Mouse (Mus musculus): ENCODE data around the gene Tpcn2. TPM values are rescaled to one million over a fixed set of nuclear protein-coding genes. Genes with fewer than 3 reads are reported as not detected.

The Tpcn2 gene
- polyA plus RNA-seq, 1 experiment, result 4.3 TPM

DNA sequence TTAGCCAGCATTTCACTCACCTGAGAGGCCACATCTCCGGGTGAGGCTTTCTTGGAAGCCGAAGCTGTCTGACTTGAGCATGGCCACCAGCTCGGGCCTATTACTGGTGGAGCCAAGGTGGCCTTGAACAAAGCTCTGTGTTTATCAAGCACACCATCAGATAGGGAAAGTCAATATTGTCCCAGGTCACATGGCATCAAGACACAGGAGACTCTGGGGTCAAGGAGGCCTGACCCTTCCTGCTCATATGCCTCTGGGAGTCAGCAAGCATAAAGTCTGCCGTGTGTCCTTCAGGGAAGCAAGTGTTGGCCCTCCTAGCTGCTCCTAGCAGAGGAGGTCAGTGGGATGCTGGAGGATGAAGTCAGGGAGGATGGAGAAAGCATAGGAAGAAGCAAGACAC lies 75.8 kb downstream of the Tpcn2 start, which contains the start of gene 1810010D01Rik:
1810010D01Rik (minus strand) TSS at position 114 of the 400 bp plus-strand sequence.
- no peak within 1 kb of the TSS for H3K4me3 ChIP-seq (ENCODE audit: insufficient read depth, low read depth, low read length)
- peaks cover 12% of the 10 kb centered on the region for H3K4me1 ChIP-seq (ENCODE audit: control insufficient read depth, insufficient read depth, insufficient read length, low read length)
- 0 out of 2 replicates have a peak within 1 kb of the TSS, but pooled peaks have one; percentile 12 for H3K27ac ChIP-seq (replicated peaks; ENCODE audit: low read depth, low read length)

DNA sequence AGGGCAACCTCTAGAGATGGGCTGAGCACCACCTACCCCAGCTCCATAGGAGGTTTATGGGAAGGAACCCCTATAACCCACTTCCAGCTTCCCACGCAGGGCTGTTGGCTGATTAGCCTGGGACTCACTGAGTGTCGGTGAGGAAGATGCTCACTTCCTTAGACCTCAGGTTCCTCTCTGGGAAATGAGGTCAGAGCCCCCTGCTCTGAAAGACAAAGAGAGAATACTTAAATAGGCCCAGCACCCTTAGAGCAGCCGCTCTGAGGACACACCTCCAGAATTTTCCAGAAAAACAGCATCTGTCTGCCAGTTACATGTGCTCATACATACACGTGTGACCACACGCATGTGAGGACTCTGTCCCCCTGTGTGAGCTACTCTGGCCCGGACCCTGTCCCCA lies 77.0 kb downstream of the Tpcn2 start:
- H3K27ac ChIP-seq (replicated peaks; ENCODE audit: low read depth, low read length), result peak overlapping the region; percentile 54
- H3K4me1 ChIP-seq (ENCODE audit: control insufficient read depth, insufficient read depth, insufficient read length, low read length), result peaks cover 12% of the 10 kb centered on the region
- H3K4me3 ChIP-seq (ENCODE audit: insufficient read depth, low read depth, low read length), result 0 out of 2 replicates have a peak overlapping the region, but pooled peaks have one; percentile 42

DNA sequence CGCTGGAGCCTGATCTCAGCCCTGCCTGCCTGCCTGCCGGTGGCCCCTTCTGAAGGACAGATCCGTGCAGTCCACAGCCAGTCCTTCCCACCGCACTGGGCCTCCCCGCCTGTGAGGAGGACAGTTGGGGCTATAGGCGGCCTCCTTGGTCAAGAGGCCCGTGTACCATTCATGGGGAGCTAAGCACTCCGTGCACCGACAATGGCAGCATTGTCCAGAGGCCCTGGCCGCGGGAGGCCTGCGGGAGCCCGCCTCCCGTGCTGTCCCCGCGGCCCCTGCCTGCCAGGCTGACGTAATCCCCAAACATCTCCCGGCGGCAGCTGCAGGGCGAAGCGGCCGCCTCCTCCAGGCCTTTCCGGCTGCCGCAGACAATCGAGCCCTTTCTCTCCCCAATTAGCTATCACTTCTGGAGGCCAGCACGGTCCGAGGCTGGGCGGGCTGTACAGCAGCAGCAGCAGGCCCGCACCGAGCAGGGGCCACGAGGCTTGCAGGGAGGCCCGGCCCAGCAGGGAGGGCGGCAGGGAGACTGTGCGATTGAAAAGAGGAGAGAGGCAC lies 77.7 kb downstream of the Tpcn2 start:
- Histone ChIP-seq H3K4me3 (ENCODE audit: insufficient read depth, low read depth, low read length) (peak overlapping the region; percentile 42), H3K27ac (replicated peaks; ENCODE audit: low read depth, low read length) (peak overlapping the region; percentile 54), H3K4me1 (ENCODE audit: control insufficient read depth, insufficient read depth, insufficient read length, low read length) (peaks cover 12% of the 10 kb centered on the region)

DNA sequence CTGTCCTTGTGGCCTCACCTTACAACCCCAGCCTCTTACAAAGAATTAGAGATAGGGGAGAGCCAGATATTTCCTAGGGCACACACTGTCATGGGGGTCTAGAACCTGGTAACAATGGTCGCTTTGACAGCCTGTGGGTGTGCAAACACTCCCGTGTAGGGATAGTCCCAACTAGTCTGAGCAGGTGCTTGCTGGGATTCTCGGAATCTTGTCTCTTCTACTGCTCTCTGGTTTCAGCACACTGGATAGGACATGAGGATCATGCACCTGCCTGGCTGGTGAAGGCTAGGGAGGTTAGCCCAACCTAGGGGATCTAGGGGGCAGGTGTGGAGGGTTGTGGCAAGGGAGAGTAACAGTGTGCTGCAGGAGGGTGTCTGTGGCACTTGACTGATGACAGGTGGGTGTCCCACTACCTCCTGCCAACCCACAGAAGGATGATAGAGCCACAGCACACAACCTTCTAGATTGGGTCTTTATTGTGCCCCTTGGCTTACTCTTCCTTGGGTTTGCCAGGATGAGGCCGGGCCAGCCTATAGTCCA lies 78.4 kb downstream of the Tpcn2 start:
- H3K4me1 ChIP-seq (ENCODE audit: control insufficient read depth, insufficient read depth, insufficient read length, low read length), result peaks cover 12% of the 10 kb centered on the region

DNA sequence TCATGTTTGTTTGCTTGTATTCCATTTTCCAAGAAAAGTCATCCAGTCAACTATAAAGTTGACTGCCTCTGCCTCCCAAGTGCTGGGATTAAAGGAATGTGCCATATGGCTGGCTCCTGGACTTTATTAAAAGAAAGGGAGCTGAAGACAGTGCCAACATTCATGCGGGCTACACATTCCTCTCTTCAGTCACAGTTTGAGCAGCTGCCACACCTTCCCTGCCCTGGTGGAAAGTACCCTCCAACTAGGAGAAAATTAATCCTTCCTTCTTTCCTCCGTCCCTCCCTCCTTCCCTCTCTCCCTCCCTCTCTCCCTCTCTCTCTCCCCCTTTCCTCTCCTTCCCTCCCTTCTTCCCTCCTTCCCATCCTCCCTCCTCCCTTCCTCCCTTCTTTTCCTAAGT lies 84.1 kb downstream of the Tpcn2 start:
- no peak overlapping the region for H3K27ac ChIP-seq (replicated peaks; ENCODE audit: low read depth, low read length)

More for the DNA sequence above, 78.4 kb downstream of the Tpcn2 start:
- Histone ChIP-seq H3K4me3 (ENCODE audit: insufficient read depth, low read depth, low read length) (no peak overlapping the region), H3K27ac (replicated peaks; ENCODE audit: low read depth, low read length) (no peak overlapping the region)

DNA sequence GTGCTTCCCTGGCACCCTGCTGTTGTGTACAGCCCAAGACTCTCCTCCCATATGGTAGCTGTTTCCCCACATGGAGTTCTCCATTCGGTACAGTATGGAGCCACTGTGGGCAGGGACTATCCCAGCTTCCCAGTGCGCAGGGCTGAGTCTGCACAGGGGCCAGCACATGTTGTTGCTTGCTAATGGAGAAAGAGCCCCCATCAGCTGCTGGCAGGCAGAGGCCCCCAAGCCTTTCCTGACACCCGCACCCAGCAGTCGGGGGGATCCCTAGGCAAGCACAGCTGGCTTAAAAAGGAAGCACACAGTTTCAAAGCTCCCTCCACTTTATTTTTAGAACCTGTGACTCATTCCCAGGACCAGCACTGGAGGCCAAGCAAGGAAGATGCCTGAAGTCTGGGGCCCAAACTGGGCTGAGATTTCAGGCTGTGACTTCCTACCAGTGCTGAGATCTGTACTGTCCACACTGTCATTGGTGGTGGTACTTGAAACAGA lies 85.5 kb downstream of the Tpcn2 start:
- peaks cover 10% of the 10 kb centered on the region; the same call in 1 of the 2 replicates for H3K4me1 ChIP-seq (ENCODE audit: control insufficient read depth, insufficient read depth, insufficient read length, low read length)
- no peak overlapping the region for H3K4me3 ChIP-seq (ENCODE audit: insufficient read depth, low read depth, low read length)
- peak overlapping the region; percentile 47; the same call in 1 of the 2 replicates for H3K27ac ChIP-seq (replicated peaks; ENCODE audit: low read depth, low read length)

More for the DNA sequence above, 84.1 kb downstream of the Tpcn2 start:
- Histone ChIP-seq H3K4me3 (ENCODE audit: insufficient read depth, low read depth, low read length) (no peak overlapping the region), H3K4me1 (ENCODE audit: control insufficient read depth, insufficient read depth, insufficient read length, low read length) (peaks cover 6% of the 10 kb centered on the region; the same call in 1 of the 2 replicates)

DNA sequence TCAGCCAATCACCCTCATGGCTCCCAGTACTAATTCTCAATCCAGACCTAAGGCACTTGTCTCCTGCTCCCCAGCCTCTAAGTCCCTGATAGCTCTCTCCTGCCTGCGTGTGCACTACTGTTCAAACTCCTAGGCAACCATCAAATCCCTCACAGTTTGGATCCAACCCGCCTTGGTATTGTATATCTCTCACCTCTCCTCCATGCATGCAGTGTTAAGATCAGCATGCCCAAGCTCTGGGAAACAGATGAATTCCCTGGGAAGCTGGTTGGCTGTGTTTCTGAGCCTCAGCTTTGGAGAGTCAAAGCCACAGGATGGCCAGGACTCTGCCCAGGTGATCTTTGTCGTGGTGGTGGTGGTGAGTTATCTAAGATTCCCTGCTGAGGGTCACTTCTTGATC lies 86.1 kb downstream of the Tpcn2 start:
- peak overlapping the region; percentile 47 for H3K27ac ChIP-seq (replicated peaks; ENCODE audit: low read depth, low read length)
- H3K4me1 ChIP-seq (ENCODE audit: control insufficient read depth, insufficient read depth, insufficient read length, low read length), result peaks cover 10% of the 10 kb centered on the region; the same call in 1 of the 2 replicates
- no peak overlapping the region for H3K4me3 ChIP-seq (ENCODE audit: insufficient read depth, low read depth, low read length)

DNA sequence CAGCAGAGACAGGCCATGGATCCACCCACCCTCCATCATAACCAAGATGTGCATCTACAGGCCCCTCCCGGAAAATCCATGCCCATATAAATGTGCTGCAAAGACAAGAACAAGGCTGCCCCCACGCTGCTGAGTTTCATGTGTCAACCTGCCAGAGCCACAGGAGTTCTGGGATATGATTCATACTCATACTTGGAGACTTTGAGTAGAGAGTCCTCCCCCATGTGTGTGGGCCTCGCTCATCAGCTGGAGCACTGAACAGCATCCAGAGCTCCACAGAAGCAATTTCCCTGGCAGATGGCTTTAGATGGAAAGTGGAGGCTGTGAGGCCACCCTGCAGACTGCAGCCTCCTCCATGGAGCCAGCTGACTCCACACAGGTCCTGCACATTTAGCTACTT lies 86.8 kb downstream of the Tpcn2 start:
- Histone ChIP-seq H3K4me3 (ENCODE audit: insufficient read depth, low read depth, low read length) (no peak overlapping the region), H3K4me1 (ENCODE audit: control insufficient read depth, insufficient read depth, insufficient read length, low read length) (peaks cover 10% of the 10 kb centered on the region; the same call in 1 of the 2 replicates), H3K27ac (replicated peaks; ENCODE audit: low read depth, low read length) (no peak overlapping the region)

DNA sequence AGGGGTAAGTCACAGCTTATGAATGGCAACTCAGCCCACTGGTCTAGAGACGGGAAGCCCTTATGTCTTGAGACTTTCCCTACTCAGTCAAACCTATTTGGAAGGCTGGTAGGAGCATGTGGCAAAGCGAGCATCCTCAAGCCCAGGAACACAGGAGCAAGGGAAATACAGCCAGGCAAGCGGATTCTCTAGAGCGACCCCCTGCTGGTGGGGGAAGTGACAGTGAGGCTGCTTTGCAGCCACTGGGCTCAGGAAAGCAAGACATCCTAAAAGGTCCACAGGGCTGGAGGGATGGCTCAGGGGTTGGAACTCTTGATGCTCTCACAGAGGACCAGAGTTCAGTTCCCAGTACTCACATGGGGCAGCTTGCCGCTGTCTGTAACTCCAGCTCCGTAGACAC lies 87.5 kb downstream of the Tpcn2 start:
- Histone ChIP-seq H3K4me3 (ENCODE audit: insufficient read depth, low read depth, low read length) (no peak overlapping the region), H3K27ac (replicated peaks; ENCODE audit: low read depth, low read length) (no peak overlapping the region), H3K4me1 (ENCODE audit: control insufficient read depth, insufficient read depth, insufficient read length, low read length) (peaks cover 10% of the 10 kb centered on the region; the same call in 1 of the 2 replicates)

DNA sequence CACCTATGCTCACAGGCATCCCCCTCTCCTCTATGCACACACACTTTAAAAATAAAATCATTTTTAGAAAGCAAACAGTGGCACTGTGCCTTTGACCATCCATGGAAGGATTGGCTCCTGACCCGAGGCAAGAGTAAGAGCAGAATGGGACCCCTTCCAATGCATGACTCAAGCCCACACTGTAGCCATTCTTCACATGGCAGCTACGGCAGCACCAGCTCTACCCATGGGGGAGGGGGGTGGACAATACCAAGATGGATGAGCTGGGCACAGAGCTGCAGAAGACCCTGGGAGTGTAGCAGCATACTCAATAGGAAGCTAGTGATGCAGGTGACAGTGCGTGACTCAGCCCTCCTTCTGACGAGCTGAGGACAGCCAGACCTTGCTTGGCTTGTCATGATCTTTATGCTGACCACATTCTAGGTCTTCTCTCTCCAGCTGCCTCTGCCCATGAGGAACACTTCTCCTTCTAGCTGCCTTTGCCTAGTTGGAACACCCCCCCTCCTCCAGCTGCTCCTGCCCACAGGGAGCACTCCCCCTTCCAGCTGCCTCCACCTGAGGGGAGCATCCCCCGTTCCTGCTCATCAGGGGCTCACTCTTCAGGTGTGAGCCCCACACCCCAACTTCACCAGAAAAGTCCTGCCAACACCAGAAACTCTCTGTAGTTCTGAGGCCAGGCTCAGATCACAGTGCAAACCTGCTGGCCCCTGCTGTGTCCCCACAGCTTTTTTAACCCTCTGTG lies 88.5 kb downstream of the Tpcn2 start:
- peaks cover 10% of the 10 kb centered on the region; the same call in 1 of the 2 replicates for H3K4me1 ChIP-seq (ENCODE audit: control insufficient read depth, insufficient read depth, insufficient read length, low read length)
- H3K4me3 ChIP-seq (ENCODE audit: insufficient read depth, low read depth, low read length), result no peak overlapping the region
- no peak overlapping the region for H3K27ac ChIP-seq (replicated peaks; ENCODE audit: low read depth, low read length)

DNA sequence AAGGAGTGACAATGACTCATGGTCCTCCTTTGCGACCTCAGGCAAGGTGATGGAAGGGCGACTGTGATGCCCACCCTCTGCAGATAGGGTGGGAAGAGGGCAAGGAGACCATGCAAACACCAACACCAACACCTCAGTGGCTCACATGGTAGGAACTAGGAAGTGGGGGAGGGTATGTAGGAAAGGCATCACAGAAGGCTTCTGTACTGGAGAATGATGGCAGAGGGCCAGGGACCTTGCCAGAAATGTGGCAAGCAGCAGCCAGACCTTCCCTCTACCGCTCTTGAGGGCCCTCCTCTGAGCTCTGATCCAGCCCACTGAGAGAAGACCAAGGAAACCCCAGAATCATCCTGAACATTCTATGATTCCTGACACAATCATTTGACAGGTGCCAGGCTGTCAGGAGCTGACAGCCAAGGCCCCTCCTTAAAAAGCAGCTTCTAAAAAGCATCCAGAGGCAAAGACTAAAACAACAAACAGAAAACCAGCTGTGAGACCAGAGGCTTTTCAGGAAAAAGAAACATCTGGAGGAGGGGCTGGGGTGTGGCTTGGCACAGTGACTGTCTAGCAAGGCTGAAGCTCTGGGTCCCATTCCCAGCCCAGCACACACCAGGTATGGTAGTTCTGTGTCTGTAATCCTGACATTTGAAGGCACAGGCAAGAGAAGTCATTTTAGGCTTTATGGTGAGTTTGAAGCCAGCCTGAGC lies 89.2 kb downstream of the Tpcn2 start:
- H3K4me1 ChIP-seq (ENCODE audit: control insufficient read depth, insufficient read depth, insufficient read length, low read length), result peaks cover 10% of the 10 kb centered on the region; the same call in 1 of the 2 replicates
- H3K27ac ChIP-seq (replicated peaks; ENCODE audit: low read depth, low read length), result no peak overlapping the region
- no peak overlapping the region for H3K4me3 ChIP-seq (ENCODE audit: insufficient read depth, low read depth, low read length)

DNA sequence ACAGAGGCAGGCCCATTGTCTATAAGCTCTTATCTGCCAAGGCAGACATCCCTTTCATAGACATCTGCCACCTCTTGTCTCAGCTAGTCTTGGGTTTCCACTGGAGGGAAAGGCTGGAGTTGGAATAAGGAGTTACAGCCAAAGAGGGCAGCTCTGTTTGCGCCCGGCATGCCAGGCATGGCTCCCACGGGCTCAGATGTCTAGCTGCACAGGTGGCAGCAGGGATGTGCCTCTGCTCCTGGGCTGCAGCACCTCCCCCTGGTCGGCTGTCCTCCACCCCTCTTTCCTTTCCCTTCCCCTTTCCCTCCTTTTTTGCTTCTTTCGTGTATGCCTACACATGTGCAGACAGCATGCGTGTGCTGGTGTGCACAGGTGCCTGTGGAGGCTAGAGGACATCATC lies 91.0 kb downstream of the Tpcn2 start:
- H3K4me1 ChIP-seq (ENCODE audit: control insufficient read depth, insufficient read depth, insufficient read length, low read length), result peaks cover 10% of the 10 kb centered on the region; the same call in 1 of the 2 replicates
- H3K27ac ChIP-seq (replicated peaks; ENCODE audit: low read depth, low read length), result no peak overlapping the region
- no peak overlapping the region for H3K4me3 ChIP-seq (ENCODE audit: insufficient read depth, low read depth, low read length)

DNA sequence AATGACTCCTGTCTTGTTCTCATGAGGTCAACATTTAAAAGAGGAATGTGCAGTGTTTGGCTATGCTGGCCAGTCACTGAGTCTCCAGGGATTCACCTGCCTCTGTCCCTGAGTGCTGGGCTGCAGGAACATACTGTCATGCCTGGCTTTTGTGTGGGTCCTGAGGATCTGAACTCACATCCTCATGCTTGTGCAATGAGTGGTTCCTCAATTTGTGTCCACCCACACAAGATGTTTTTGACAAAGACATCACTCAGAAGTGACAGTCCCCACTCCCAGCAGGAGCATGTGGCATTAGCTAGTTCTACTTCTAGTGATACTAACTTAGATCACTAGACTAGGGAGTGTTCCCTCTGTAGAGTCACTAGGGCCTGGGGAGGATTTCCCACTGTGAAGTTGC lies 93.3 kb downstream of the Tpcn2 start:
- H3K4me3 ChIP-seq (ENCODE audit: insufficient read depth, low read depth, low read length), result no peak overlapping the region
- no peak overlapping the region for H3K27ac ChIP-seq (replicated peaks; ENCODE audit: low read depth, low read length)
- peaks cover 10% of the 10 kb centered on the region; the same call in 1 of the 2 replicates for H3K4me1 ChIP-seq (ENCODE audit: control insufficient read depth, insufficient read depth, insufficient read length, low read length)

DNA sequence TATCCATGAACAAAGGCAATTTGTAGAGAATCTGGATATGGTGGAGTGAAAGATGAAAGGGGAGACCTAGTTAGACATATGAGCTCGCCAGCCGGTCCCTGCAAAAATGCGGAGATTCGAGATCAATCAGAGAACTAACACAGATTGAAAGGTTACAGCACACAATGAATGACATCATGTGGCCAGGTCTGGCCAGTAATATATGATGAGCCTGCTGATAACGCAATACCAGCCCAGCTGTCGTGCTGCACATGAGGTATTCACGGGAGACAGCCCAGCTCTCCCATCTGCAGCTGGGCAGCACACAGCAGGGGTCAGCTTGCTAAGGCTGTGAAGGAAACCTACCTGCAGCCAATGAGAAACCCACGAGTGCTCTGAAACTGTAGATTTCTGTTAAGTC lies 94.5 kb downstream of the Tpcn2 start:
- Histone ChIP-seq H3K4me1 (ENCODE audit: control insufficient read depth, insufficient read depth, insufficient read length, low read length) (0 out of 2 replicates have a peak, but pooled peaks cover 1% of the 10 kb centered on the region), H3K4me3 (ENCODE audit: insufficient read depth, low read depth, low read length) (no peak overlapping the region), H3K27ac (replicated peaks; ENCODE audit: low read depth, low read length) (no peak overlapping the region)

DNA sequence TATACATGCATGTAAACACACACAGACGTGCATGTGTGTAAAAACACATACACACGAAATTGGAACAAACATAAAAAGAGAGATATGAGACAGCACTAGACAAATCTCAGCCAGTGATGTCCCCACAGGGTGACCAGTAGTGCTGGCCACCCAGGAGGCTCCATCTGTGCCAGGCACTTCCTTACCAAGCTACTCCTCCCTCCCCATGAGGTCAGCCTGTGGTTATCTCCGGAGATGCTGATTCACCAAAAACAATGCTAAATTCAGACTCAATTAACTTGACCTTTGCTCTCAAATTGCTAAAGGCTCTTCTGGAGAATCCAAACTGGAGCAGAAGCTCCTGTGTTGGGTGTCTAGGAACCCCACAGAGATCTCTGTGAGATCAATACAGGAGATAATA lies 96.0 kb downstream of the Tpcn2 start:
- no peaks in the 10 kb centered on the region for H3K4me1 ChIP-seq (ENCODE audit: control insufficient read depth, insufficient read depth, insufficient read length, low read length)
- no peak overlapping the region for H3K4me3 ChIP-seq (ENCODE audit: insufficient read depth, low read depth, low read length)
- H3K27ac ChIP-seq (replicated peaks; ENCODE audit: low read depth, low read length), result no peak overlapping the region
